Mouse (Mus musculus) cerebellum, adult 11 months (tissue): Measurements from ENCODE around the gene Doc2g.
"Not testable (repeated sequence)": the region's sequence is repeated elsewhere in the genome, so short reads cannot be mapped to it uniquely, and the experiment has no call there.

Source experiments
- DNase-seq: peaks from one replicate; pipeline ENCODE4 v3.0.0; 2022

Gene Doc2g

GRCm38 (mm10) chr19:4003112-4003511 lies at the start of gene Doc2g:
Gene Doc2g, plus strand, starts transcription at chr19:4003313.
- no peak for DNase-seq

DNA sequence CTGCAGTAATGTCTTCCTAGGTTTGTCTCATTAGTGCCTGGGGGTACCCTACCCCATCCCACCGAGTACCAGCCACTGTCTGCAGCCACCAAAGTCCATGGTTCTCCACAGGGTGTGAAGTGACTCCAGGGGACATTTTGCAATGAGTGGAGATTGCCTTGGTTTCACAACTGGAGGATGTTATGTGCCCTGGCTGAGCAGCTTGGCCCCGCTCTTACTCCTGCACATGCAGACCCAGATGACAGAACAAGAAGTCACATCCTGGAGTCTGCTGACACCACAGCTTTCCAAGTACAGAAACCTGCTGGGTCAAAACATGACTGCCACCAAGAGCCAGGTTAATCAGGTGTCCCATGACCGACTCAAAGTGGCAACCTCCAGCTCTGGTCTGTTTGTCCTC lies 48.1 kb upstream of the Doc2g start:
- no peak for DNase-seq

DNA sequence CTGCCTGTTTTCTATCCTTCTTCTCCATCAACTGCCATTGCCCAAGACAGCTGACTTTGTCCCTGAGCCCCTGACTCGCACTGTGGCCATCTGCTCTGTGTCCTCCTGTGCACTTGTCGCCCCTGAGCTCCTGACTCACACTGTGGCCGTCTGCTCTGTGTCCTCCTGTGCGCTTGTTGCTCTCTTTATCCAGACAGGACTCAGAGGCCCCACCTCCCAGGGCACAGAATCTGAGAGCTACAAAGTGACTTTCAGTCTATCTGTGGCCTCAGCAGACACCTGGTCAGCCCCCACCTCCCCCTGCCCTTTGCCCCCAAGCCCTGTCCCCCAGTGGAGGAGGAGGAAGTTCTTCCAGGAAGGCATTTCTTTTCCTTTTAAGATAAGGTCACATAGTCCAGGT lies 47.3 kb upstream of the Doc2g start:
- no peak for DNase-seq

DNA sequence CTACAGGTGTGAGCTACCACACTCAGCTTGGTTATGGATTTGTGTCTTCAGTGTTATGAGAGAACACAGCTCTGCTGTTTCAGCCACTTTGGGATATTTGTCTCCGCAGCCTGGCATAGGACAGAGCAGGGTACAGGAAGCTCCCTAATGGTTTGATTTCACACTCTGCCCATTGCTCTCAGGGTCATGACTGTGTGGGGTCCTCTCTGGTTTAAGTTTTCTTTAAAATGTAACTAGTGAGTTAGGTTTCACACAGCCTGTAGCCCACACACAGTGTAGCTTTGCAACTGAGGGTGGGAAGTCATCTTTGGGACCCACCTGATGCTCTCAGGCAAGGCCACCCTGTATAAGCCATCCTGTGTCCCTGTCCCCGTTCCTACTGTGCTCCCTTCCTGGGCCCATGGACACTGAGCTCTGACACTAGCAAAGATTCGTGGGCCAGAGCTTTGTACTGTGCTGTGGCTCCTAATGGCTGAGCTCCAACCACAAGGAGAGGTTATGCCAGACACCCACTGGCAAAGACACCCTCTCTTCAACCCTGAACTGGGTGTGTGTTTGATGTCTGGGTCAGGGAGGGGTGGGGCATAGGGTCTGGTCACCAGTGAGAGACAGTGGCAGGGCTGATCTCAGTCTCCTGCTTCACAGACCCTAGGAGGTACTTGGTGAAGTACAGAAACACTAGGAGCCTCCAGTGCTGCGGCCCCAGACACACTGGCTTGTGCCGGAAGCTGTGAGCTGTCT lies 45.6 kb upstream of the Doc2g start:
- not testable (repeated sequence) for DNase-seq

DNA sequence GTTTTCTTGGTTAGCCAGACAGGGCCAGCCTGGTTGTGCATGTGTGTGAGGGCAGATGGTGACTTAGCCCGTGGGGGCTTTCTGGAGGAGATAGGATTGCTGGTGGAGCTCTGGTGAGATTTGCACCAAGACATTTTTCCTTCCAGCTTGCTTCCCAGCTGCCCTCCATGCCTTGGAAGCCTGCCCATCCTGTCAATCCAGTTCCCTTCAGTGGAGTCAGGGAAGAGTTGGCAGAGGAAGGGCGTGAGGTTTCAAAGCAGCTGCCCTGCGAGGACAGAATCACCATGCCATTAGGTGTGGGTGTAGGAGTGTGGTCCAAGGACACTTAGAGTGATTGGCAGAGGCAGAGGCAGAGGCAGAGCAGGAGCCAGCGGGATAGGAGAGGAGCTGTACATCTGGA lies 44.6 kb upstream of the Doc2g start, which contains the start of gene Aldh3b3:
Aldh3b3 (plus strand) TSS at position 176 of the 400 bp plus-strand sequence.
- DNase-seq = no peak

DNA sequence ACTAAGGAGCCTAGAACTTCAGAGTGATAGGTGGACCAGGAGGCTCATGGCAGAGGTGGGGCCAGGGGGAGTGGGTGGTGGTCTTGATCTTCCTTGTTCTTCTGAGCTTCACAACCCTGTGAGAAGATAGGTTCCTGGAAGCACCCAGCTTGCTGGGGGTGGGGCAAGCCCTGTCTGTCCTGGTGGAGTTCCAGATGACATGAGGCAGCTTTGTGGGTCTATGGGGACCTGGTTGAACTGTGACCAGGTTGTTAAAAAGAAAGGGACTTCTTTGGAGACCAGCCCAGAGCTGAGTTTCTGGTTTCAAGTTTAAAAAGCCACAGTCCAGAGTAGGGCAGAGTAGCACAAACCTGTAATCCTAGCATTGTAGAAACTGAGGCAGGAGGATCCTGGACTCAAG lies 44.1 kb upstream of the Doc2g start:
- no peak for DNase-seq

DNA sequence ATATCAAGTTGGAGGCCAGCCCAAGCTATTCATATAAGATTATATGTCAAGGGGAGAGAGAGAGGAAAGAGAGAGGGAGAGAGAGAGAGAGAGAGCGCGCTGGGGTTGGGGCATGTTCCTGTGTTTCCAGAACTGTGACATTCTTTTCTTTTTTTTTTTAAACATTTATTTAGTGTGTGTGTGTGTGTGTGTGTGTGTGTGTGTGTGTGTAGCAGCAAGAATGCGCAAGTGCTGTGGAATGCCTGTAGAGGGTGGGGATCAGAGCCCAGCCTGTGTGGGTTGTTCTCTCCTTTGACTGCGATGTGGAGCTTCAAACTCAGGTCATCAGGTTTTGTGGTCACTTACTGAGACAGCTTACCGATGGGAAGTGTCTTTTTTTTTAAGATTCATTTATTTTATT lies 42.9 kb upstream of the Doc2g start:
- DNase-seq = no peak

DNA sequence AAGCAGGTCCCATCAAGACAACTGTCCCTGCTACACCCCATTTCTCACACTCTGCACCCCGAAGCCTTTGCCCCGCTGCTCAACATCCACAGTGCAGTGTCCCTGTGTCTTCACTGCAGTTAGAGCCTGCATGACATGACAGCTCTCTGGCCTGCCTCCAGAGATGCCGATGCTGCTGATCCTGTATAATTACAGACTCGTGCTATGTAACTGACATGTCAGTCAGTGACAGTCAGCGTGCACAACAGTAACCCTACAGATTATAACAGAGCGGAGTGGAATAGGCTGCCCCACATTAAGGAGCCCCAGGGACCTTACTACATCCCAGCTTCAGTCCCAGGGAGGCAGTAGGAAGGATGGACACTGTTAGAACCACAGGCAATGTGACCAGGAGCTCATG lies 41.3 kb upstream of the Doc2g start:
- not testable (repeated sequence) for DNase-seq

GRCm38 (mm10) chr19:3962469-3962868 lies 40.6 kb upstream of the Doc2g start:
- DNase-seq = no peak

DNA sequence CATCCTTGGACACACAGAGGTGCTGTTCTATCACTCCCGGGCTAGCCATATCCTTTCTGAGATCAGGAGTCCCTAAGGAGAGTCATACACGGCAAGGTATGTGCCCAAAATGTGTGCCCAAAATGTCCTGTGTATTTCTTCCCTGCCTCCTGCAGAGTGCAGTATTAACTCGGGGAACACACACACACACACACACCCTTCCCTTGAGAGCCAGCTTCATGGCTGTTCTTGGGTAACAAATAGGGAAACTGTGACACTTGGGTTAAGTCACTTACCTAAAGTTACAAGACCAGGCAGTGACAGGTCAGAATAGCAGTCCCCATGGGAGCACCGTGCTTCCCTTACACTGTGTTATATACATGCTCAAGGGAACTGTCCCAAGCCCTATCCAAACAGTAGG lies 39.1 kb upstream of the Doc2g start:
- no peak for DNase-seq

- no peak for DNase-seq
Measured at GRCm38 (mm10) chr19:3966330-3967075, 36.6 kb upstream of the Doc2g start.

- DNase-seq = no peak
Measured at GRCm38 (mm10) chr19:3967258-3967657, 35.9 kb upstream of the Doc2g start.

DNA sequence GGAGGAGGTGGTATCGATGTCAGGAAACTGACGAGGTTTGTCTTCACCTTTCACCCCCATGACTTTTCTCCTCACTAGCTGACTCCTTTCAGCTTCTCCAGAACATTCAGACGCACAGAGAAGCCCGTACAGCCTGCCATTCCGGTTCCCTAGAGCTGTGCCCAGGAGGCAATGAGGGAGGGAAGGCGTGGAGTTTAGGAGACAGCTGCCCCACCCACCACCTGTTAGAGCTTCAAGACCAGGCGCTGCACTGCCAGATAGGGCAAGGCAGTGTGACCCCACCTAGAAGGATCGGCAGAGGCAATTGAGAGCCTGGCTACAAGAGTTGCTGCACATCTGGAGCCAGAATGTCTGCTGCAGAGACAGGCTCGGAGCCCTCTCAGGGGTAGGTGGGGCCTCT lies 30.9 kb upstream of the Doc2g start, which contains the start of gene Aldh3b2:
Aldh3b2 (plus strand) TSS at position 100 of the 400 bp plus-strand sequence.
- no peak for DNase-seq

DNA sequence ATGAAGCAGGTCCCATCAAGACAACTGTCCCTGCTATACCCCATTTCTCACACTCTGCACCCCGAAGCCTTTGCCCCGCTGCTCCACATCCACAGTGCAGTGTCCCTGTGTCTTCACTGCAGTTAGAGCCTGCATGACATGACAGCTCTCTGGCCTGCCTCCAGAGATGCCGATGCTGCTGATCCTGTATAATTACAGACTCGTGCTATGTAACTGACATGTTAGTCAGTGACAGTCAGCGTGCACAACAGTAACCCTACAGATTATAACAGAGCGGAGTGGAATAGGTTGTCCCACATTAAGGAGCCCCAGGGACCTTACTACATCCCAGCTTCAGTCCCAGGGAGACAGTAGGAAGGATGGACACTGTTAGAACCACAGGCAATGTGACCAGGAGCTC lies 28.5 kb upstream of the Doc2g start:
- not testable (repeated sequence) for DNase-seq

GRCm38 (mm10) chr19:3975866-3976265 lies 27.2 kb upstream of the Doc2g start:
- no peak for DNase-seq

DNA sequence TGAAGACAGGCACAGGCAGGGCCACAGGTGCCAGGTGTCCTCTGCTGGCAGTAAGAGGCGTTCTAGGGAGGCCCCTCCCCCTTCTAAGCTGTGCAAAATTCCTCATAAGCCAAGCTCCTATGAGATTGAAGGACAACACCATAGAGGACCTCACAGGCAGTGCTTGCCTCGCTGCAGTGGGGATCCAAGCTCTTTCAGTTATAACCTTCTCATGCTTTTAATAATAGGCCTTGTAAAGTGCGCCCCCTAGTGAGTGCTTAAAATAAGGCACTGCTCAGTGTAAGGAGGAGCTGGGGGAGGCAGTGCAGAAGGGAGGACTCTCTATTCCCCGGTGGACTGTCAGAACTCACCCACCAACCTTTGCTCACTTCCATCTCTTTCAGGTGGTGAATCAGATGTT lies 22.8 kb upstream of the Doc2g start:
- DNase-seq = peak; percentile 76

- DNase-seq = no peak
Measured at GRCm38 (mm10) chr19:3980917-3981316, 22.2 kb upstream of the Doc2g start.

DNA sequence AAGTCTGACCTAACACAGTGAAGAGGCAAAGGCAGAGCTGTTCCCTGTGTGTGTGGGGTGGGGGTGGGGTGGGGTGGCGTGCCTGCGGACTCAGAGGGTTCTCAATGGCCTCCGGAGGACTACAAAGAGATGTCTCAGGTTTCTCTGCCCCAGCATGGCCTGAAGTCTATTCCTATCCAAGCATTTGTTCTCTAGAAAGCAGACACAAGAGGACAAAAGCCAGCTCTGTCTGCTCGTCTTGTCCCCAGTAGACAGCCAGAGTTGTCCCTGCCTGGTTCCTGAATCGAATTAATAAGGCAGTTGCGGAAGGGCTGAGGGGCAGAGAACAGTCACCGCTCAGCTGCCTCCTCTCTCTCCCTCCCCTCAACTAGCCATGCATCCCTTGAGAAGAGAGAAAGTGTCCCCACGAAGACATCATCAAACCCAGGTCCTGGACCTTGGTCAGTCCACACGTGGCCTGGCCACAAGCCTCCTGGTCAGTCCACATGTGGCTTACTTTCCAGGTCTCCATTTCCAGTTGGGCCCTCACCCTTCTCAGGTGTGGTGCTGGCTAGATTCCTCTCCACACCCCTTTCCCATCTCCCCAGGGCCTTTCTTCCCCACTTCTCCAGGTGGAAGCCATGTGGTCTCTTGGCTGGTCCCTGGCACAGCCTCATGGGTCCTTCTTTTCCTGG lies 19.4 kb upstream of the Doc2g start:
- no peak for DNase-seq

DNA sequence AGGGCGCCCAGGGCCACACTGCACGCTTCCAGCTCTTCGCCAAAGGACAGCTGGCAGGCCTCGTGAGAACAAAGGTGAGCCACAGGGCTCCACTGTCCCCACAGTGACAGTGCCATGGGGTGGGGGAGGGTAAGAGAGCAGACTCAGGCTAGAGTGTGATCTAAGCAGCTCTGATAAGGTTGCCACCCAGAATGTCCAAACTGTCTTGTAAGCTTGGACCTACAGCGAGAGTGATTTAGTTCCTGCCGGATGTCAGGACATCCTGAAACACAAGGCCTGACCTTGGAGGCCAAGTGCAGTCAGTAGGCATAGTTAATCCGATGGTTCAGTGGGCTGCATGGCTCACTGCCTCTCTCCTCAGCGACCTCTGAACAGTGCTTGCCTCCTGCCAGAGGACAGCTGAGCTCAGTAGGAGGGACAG lies 17.8 kb upstream of the Doc2g start:
- DNase-seq = no peak

- no peak for DNase-seq
Measured at GRCm38 (mm10) chr19:3986334-3986733, 16.8 kb upstream of the Doc2g start, which contains the start of gene Acy3. Gene Acy3, plus strand, starts transcription at chr19:3986570.

DNA sequence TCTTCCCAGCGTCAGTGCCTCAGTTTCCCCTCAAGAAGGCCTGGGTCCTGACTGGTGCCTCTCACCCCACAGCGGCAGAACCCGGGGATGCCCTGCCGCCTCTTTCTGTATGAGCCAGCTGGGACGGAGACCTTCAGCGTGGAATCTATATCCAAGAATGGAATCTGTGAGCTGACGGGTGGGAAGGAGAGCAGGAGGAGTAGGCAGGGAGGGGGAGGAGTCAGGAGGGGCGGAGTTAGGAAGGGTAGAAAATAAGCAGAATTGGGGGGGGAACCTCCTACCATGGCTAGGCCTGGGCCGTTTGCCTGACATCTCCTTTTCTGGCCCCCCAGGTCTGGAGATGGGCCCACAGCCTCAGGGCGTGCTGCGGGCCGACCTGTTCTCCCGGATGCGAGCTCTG lies 15.0 kb upstream of the Doc2g start:
- no peak for DNase-seq

GRCm38 (mm10) chr19:3988750-3989149 lies 14.4 kb upstream of the Doc2g start:
- no peak for DNase-seq

DNA sequence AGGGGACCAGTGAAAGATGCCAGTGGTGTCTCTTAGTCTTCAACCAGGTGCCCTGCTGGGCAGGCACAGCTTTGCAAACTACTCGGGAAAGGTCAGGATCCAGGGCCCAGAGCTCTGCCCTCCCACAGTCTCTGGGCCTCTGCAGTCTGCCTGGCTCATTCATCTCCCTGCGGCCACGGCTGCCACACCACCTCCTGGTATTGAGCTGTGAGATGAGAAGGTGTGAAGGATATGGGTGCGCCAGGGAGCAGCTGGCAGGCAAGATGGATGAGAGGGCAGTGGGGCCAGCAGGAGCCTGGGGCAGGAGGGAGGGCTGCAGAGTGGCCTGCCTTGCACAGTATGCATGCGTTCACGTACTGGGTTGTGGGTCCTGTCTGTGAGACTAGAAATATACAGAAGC lies 12.3 kb upstream of the Doc2g start:
- no peak for DNase-seq

GRCm38 (mm10) chr19:3991562-3991961 lies 11.6 kb upstream of the Doc2g start:
- DNase-seq = no peak
